Mouse (Mus musculus): Measurements from ENCODE around the gene Lrrc28.

The Lrrc28 gene

GRCm38 (mm10) chr7:67592670-67593069, 52.4 kb downstream of the Lrrc28 start:
- no peak for DNase-seq

GRCm38 (mm10) chr7:67588743-67589142, 56.3 kb downstream of the Lrrc28 start:
- no peak for DNase-seq

DNA sequence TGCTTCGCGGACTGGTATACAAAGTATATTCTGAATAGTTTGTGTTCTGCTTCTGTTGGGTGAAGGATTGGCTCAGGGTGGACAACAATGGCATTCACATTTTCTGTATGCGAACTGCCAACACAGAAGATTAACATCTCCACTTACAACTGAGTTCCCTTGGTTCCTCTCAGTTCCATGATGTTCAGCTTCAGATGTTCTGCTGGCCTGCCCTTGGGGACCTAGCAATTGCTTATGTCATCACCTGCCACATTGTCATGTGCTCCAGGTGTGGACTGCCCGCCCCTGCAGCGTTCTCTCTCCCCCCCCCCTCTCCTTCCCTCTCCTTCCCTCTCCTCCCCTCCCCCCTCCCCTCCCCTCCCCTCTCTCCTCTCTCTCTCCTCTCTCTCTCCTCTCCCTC, 58.6 kb downstream of the Lrrc28 start:
- DNase-seq, result no peak

DNA sequence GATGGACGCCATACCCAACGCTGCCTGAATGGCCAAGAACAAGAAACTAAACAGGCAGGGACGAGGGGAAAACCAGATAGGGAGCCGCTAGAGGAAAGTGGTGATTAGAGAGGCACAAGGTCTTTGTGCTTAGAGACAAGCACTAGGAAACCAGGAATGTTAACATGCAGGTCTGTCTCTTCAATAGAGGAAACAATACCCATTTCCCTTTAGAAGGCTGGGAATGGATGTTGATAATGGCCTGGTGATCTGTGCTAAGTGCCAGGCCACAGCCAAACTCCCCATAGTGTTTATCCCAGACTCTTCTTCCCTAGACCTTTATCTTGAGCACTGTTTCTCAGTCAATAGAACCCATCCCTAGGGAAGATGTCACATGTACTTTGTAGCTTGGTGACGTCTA, 61.2 kb downstream of the Lrrc28 start:
- no peak for DNase-seq

DNA sequence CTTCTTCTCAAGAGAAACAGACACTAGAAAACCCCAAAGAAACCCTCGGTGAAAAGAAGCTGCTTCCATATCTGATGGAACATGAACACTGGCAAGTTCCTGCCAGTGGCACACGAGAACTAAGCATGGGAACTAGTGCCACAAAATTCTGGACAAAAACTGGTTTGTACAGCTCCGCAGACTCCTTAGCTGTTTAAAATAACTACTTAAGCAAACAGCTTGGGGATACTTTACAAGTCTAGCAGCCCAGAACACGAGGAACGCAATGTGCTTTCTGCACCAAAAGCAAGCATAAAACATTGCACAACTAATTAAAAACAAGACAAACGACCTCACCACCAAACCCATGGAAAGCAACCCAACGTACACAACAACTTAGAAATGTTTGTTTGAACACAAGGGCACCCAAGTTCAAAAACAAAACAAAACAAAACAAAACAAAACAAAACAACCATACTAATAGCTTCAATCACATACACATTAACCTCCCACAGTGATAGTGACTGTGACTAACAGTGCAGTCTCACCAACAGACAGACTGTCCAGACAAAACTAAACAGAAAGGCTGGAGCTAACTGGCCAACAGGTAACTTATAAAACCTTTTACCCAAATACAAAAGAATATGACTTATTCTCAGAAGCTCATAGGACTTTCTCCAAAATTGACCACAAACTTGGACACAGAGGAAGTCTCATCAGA, 66.1 kb downstream of the Lrrc28 start:
- DNase-seq, result peak; percentile 45 to 60

DNA sequence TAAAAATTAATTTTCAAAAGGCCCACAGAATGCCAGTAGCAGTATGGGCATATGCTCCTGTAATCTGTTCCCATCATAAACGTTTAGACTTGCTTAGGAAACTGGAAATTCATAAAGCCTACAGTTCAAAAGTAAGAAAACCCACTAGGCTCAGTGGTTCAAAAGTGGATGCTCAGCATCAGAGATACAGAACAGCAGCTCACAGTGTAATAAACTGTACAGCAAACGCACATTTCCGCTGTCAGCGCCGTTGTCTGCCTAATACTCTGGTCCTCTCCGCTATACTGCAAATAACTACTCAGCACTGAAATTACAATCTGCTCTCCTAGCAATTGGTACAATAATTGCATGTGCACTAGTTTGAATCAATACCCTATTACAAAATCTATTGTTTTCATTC, 67.0 kb downstream of the Lrrc28 start:
- no peak for DNase-seq

- no peak for DNase-seq
Observed at GRCm38 (mm10) chr7:67566510-67567237, 78.4 kb downstream of the Lrrc28 start.

DNA sequence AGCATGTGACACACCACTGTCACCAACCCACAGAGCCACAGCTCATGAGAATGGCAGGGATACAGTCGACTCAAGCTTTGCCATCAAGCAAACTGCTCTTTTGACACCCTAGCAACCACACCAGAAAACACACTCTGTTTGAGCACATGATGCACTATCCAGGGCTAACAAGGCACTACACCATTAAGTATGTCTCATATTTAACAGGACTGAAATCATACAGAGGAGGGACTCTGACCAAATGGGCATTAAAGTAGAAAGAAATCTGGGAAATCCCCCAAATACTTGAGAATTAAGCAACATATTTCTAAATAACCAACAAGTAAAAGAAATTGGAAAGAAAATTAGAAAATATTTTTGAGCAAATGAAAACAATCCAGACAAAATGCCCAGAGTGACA, 79.9 kb downstream of the Lrrc28 start:
- no peak for DNase-seq

GRCm38 (mm10) chr7:67562176-67562575, 82.9 kb downstream of the Lrrc28 start:
- peak; percentile 66 to 67 for DNase-seq

DNA sequence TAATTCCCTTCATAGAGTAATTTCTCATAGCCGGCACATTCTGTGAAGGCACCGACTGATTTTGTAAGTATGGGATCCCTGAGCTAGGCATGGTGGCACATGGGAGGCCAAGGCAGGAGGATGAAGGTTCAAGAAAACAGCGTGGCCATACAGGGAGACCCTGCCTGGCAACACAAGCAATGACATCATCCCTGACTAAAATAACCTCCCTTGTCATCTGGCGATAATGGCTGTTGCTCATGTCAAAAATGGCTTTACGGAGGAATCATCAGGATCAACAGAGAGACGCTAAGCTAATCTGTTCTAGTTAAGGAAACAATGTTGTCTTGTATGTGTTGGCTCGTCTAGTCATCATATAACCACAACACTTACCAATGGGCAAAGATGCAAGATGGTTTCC, 85.6 kb downstream of the Lrrc28 start:
- DNase-seq, result no peak

- DNase-seq, result no peak
Observed at GRCm38 (mm10) chr7:67558230-67558629, 86.8 kb downstream of the Lrrc28 start.

DNA sequence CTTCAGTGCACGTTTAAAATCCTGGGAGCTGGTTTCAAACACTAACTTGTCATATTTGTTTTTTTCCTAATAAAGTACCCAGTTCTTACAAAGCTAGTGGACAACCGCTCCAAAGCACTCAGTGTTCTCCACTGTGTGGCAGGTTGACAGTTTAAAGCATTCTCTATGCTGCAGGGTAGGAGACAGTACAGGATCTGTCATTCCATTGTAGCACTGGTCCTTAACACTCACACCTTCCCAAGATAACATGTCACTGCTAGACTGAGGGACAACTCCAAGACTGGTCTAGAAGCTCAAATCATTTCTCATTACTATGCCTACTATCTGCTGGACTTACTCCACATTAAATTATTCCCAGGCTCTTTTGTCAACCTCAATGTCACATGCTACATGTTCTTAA, 90.2 kb downstream of the Lrrc28 start:
- no peak for DNase-seq

- no peak for DNase-seq
Observed at GRCm38 (mm10) chr7:67551242-67551641, 93.8 kb downstream of the Lrrc28 start.

DNA sequence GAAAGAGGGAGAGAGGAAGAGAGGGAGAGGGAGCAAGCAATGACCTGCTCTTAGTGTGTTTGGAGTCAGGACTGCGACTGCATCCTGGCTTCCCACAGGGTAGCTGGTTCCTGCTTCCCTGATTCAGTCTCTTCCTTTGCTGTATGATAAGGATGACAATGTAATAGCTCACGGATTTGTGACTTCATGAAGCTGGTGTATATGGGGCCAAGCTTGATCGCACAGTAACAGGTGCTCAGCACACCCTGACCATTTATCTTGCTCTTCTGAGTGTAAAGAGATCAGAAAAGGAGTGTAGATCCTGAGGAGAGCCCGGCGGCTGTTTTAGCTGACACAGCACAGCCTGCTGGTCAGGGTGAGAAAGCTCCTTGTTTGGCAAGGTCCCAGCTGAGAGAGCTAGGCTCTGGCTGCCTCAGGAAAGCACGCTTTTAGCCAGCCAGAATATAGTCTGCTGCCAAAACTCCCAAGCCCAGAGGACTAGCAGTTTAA, 96.0 kb downstream of the Lrrc28 start:
- DNase-seq, result peak; percentile 68 to 81

GRCm38 (mm10) chr7:67548599-67549041, 96.4 kb downstream of the Lrrc28 start:
- no peak for DNase-seq

DNA sequence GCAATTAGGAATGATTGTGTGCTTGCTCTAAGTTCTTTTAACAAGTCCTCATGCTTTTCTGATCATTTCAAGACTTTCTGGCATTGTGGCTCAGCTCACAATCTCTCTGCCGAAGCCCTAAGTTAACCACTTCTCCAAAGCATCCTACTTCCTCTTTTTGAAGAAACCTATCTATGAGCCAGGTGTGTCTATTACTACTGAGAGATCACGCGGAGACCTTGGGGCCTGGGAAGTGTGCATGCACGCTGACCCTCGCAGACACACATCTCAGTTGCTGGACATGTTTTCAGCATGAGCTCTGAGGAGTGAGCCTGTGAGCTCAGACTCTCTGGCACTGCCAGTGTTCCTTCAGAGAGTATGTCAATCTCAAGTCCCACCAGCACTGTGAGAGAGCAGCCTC, 98.8 kb downstream of the Lrrc28 start:
- no peak for DNase-seq

DNA sequence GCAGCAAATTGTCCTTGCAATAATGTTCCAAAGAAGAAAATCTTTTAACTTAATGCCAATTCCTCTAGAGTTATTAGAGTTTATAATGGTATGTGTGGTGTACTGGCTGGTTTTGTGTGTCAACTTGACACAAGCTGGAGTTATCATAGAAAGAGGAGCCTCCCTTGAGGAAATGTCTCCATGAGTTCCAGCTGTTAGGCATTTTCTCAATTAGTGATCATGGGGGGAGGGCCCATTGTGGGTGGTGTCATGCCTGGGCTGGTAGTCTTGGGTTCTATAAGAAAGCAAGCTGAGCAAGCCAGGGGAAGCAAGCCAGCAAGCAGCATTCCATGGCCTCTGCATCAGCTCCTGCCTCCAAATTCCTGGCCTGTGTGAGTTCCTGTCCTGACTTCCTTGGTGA, 100.5 kb downstream of the Lrrc28 start:
- no peak for DNase-seq

DNA sequence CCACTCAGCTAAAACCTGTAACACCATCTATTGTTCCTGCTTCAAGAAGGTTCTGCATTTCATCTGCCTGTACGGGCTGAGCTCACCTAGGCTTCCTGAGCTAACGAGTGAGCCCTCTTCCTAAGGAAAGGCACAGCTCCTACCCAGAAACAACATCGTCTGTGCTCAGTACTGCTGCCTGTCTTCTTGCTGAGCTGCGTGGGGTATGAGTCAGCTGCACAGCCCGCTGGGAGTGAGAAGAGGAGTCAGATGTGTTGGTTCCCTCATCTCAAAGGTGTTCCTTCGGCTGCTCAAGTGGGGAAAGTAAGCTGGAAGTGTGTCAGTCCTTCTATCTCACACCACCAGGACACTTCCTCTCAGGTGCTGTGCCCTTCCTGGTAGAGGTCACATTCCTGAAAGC, 101.4 kb downstream of the Lrrc28 start:
- DNase-seq, result no peak

DNA sequence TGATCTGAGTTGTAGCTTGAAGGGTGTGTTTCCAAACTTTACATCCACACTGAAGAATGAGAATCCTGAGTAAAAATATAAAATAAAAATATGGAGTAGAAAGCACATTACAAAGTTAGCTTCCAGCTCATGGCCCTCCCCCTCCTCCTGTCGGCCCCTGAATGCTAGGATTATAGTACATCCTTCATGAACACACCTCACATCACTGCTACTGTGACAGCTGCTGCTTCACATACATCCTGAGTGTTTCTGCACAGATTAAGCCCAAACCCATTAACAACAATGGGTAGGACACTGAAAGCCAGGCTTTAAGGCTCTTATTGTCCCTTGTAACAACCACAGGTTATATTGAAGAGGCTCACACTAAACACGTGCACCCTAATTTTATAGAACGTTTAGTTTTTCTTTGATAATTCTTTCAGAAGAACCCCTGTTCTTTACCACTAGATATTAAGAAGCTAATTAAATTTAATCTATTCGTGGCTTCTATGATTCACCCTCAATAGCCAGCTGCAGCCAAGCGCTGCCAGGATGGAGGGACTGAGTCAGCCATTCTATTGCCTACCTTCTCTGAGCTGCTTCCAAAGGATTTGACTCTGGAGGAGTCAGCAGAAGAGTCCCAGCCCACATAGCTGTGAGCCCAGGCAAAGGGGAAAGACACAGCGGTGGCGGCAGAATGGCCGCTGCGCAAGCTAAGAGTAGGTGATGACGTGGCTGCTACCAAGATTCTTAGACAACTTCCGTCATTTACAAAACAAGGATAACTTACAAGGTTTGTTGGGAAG, 108.3 kb downstream of the Lrrc28 start:
- DNase-seq, result no peak

DNA sequence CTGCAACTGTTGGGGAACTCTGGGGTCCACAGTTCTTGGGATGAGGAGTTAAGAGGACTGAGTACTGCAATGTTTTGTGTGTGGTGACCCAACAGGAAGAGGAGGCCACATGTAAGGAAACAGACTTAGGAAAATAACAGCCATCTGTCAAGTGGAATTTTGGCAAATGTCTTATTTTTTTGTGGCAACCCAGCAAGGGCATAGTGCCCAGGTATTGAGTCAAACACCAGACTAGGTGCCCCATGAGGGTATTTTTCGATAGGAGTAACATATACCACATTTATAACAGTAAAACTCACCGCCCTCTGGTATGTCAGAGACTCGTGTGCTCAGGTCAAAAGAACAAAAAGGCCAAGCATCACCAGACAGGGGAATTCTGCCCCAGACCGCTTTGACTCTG, 109.1 kb downstream of the Lrrc28 start:
- no peak for DNase-seq

DNA sequence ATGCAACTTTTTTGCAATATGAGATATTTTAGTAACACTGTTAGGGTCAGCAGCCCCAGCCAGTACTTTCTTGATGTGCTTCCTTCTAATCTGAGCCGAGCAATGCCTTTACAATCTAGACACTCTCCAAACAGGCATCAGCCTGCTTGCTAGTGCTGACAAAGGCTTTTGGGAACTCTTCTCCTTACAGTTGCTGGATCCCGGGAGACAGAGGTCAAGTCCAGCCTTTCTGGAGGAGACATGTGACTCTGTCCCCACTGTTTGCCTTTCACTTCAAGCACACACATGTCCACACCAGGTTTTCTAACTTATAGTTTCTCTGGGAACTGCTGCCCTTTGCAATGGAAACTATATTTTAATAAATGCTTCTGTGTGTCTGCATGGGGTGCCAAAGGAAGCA, 114.1 kb downstream of the Lrrc28 start:
- no peak for DNase-seq

GRCm38 (mm10) chr7:67529381-67529780, 115.7 kb downstream of the Lrrc28 start:
- no peak for DNase-seq

GRCm38 (mm10) chr7:67528821-67529221, 116.2 kb downstream of the Lrrc28 start:
- DNase-seq, result no peak
